Mouse (Mus musculus) layer of hippocampus, adult 18-20 months (tissue): ENCODE results near the gene Dkkl1. TPM values are rescaled to one million over a fixed set of nuclear protein-coding genes. Genes with fewer than 3 reads are reported as not detected.
"Not testable (repeated sequence)": the region's sequence is repeated elsewhere in the genome, so short reads cannot be mapped to it uniquely, and the experiment has no call there.

ENCODE experiments used
- DNase-seq, 2 experiments: peaks; one replicate each; pipeline ENCODE4 v3.0.0; 2022; ENCODE audit warnings: low spot score in 2 of 2
- long read RNA-seq: library from polyadenylated mRNA; stranded (forward); transcript quantifications from one replicate; pipeline ENCODE4 v2.0.0, GENCODE M21; 2021
- total RNA-seq, 2 experiments: library from RNA; stranded (reverse); gene quantifications; 2 replicates each; pipeline ENCODE4 v1.2.3; 2021

The Dkkl1 gene
- 1 to 10 TPM; 1.9 to 3.1 TPM for total RNA-seq
- long read RNA-seq, partial matches to known transcripts = 0 of 1 reads
- long read RNA-seq, other reads (novel, unspliced or antisense) = 0 of 1 reads

DNA sequence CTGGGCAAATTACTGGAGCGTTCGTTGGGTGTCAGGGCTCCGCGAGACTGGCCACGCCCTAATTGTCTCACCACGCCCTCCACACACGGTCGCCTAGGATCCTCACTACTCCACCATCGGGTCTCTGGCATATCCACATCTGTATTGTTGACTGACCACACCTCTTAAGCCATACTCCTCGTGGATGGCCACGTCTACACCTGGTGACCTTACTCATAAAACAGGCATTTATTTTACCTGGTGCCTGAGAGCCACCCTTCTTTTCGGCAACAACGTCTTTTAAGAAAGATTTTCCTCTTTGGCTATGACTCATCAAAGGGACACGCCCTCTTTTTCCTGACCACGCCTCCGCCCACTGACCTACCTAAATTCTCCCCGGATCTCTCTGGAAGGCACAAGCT, at the start of gene Dkkl1:
Dkkl1 (minus strand) TSS at position 297 of the 401 bp plus-strand sequence.
- DNase-seq = no peak

DNA sequence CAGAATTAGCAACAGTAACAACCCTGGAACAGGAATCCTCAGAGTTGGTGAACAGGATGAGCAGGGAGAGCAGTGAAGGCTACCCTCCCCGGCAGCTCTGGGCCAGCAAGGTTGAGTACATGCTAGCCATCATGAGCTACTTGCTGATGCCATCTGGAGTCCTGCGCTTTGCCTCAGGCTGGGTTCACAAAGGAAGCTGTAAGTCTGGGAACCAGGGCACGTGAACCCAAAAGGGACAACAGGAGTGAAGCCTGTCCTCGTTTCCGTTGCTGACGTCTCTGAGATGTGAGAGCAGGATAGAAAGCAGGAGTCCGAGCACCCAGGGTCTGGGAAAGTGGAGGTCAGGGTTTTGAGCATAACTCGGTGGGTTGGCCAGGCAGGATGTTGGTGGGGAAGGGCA, 47.3 kb upstream of the Dkkl1 start:
- DNase-seq = no peak

- peak; percentile 55 to 68 for DNase-seq
Measured at GRCm38 (mm10) chr7:45257063-45257840, 45.3 kb upstream of the Dkkl1 start.

DNA sequence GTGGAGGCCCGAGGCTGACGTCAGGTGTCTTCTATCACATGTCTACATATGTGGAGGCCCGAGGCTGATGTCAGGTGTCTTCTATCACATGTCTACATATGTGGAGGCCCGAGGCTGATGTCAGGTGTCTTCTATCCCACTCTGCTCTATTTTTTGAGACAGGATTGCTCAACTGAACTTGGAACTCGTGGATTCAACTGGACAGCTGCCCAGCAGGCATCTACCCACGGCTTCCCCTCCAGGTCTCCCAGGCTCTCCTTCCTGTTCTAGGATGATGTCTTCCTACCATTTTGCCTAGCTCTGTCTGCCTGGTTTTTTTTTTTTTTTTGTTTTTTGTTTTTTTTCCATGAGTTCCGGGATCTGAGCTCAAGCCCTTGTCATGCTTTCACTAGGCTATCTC, 43.9 kb upstream of the Dkkl1 start:
- DNase-seq = not testable (repeated sequence)

DNA sequence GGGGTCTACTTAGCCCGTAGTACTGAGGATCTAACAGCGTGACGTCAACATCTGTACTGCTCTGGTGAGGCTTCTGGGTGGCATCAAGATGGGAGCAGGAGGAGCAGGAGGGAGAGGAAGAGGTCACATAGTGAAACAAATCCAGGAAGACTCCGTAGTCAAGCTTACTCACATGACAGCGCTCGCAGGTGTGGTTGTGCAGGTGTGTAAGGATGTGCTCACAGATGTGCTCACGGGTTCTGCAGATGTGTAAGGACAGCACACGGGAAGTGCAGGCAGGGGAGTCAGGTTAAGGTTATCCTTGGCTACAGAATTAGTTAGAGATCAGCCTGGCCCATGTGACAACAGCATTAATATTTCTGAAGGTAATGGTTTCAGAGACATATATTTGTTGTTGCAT, 41.9 kb upstream of the Dkkl1 start:
- no peak for DNase-seq

DNA sequence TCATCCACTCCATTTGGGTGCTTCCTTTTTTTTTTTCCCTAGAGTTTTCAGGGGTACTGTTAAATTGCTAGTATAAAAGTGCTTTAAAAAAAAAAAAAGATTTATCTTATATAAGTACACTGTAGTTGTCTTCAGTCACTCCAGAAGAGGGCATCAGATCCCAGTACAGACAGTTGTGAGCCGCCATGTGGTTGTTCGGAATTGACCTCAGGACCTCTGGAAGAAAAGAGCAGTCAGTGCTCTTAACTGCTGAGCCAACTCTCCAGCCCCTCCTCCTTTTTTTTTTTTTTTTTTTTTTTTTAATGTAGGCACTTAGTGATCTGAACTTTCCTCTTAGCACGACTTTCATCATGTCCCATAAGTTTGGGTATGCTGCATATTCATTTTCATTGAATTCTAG, 35.7 kb upstream of the Dkkl1 start:
- no peak for DNase-seq

GRCm38 (mm10) chr7:45241389-45241749, 29.4 kb upstream of the Dkkl1 start:
- no peak for DNase-seq

GRCm38 (mm10) chr7:45240633-45241388, 28.9 kb upstream of the Dkkl1 start, which contains the start of gene Slc6a16:
Gene Slc6a16, plus strand, starts transcription at chr7:45241085.
- DNase-seq = peak; percentile 46 to 62

- no peak for DNase-seq
Measured at GRCm38 (mm10) chr7:45240109-45240508, 28.2 kb upstream of the Dkkl1 start.

GRCm38 (mm10) chr7:45238723-45239496, 27.0 kb upstream of the Dkkl1 start, which contains the start of gene Cd37:
Gene Cd37, minus strand, starts transcription at chr7:45239115.
- DNase-seq = no peak

- DNase-seq = no peak
Measured at GRCm38 (mm10) chr7:45237747-45238699, 26.1 kb upstream of the Dkkl1 start.

DNA sequence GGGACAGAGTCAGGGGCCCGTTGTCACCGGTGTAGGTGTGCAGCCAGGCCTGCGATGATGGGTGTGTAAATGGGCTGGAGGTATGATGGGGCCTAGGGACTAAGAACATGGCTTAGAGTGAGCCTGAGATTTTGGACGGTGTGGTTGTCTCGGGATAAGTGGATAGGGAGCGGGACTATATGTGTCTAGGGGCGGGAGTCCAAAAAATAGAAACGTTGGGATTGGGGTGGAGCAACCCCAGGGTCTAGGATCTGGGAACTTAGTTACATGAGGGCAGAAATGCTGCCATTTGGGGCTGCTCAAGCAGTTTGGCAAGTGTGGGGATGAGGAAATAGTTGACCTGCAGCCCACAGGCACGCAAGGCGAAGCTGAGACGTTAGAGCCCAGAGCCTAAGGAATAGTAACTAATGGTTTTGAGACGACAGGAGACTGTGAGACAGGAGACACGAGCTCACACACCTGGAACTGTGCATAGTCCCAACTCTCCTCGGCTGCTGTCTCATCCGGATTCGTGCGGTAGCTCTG, 23.8 kb upstream of the Dkkl1 start:
- no peak for DNase-seq

- no peak for DNase-seq
Measured at GRCm38 (mm10) chr7:45234922-45235571, 23.1 kb upstream of the Dkkl1 start.

GRCm38 (mm10) chr7:45234333-45234841, 22.4 kb upstream of the Dkkl1 start:
- DNase-seq = peak in 1 of 2 experiments; percentile 48

GRCm38 (mm10) chr7:45233580-45234332, 21.8 kb upstream of the Dkkl1 start:
- peak; percentile 76 to 84 for DNase-seq

DNA sequence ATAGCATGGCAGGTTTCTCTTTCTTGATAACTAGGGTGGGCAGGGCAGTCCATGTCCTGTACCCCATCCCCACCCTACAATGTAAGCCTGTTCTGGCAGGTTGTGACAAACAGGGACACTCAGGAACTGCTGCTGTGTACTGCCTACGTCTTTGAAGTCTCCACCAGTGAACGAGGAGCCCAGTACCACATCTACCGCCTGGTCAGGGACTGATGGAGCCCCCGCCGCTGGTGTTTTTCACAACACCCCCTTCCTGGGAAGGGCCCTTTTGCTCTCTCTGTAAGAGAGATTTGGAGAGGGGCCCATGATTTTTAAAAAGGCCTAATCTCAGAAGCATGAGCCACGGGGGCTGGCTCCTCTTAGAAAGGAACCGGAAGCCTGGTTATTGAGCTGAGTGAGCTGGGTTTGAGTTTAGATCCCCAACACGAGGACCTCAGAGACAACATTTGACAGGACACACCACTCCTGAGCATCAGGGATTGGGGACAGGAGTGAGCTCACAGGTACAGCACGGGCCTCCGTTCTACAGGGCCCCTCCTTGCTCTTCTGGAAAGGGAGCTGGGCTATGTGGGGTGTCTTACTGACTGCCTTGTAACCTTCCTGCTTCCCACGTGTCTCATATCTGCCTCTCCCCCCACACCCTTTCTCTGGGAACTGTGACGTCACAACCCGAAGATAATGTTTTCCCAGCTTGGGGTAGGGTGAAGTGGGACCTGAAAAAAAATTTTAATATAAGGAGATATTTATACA, 20.9 kb upstream of the Dkkl1 start:
- no peak for DNase-seq

GRCm38 (mm10) chr7:45231941-45232340, 20.0 kb upstream of the Dkkl1 start:
- no peak for DNase-seq

DNA sequence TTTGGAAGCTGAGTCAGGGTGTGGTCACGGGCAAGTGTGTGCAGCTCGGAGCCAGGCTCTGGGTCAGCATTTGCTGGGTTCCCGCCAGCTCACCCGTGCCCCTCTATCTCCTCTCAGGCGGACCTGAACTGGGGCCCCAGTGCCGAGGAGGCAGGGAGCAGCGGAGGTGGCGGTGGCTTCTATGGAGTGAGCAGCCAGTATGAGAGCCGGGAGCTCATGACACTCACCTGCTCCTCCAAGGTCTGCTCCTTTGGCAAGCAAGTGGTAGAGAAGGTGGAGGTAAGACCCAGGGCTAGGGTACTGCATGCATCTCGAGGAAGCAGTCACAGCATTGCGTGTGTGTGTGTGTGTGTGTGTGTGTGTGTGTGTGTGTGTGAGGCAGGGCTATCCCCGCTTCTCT, 19.2 kb upstream of the Dkkl1 start:
- DNase-seq = no peak
